Mouse (Mus musculus) olfactory bulb, adult 2 months (tissue): ENCODE results near the gene Tmem189.

Source experiments
- CTCF ChIP-seq: fragments of 200-500 bp; IDR thresholded peaks from 2 replicates; pipeline ENCODE4 v1.5.1; 2012; ENCODE audit warnings: low read depth, mild to moderate bottlenecking, low read length, moderate library complexity; ENCODE audit not compliant: insufficient read depth
- POLR2A ChIP-seq: fragments of 200-500 bp; IDR thresholded peaks from 2 replicates; pipeline ENCODE4 v1.6.1; 2012; ENCODE audit warnings: mild to moderate bottlenecking, low read depth, low read length, moderate library complexity; ENCODE audit not compliant: insufficient read depth

GRCm38 (mm10) chr2:167617034-167617433, 72.6 kb downstream of the Tmem189 start:
- no peak for TF ChIP-seq POLR2A
- no peak for TF ChIP-seq CTCF
